Mouse (Mus musculus): Measurements from ENCODE around the gene Sult6b2. TPM values are rescaled to one million over a fixed set of nuclear protein-coding genes. Genes with fewer than 3 reads are reported as not detected.

Sult6b2 gene
- polyA plus RNA-seq, 1 experiment: not detected

DNA sequence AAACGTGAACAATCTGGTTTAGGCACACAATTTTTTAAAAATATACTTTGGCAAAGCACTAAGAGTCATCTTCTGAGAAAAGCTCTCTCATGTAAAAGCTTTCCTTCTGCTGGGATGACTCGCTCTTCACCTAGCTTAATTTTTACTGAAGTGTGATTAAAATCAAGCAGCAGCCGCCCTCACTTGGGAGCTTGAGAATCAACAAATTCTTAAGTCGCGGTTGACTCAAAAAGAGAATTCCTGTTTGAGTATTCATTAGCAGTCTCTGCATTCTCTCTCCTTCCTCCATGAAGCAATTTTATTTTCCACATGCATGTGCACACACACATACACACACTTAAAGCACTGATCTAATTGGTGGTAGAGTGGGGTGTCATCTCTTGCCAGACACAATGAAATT lies 21.1 kb upstream of the Sult6b2 start:
- Histone ChIP-seq H3K27ac (replicated peaks; ENCODE audit: low read depth, low read length) (no peak overlapping the region), H3K4me3 (ENCODE audit: insufficient read depth, low read depth, low read length) (no peak overlapping the region), H3K4me1 (ENCODE audit: control insufficient read depth, insufficient read depth, insufficient read length, low read length) (no peaks in the 10 kb centered on the region)

DNA sequence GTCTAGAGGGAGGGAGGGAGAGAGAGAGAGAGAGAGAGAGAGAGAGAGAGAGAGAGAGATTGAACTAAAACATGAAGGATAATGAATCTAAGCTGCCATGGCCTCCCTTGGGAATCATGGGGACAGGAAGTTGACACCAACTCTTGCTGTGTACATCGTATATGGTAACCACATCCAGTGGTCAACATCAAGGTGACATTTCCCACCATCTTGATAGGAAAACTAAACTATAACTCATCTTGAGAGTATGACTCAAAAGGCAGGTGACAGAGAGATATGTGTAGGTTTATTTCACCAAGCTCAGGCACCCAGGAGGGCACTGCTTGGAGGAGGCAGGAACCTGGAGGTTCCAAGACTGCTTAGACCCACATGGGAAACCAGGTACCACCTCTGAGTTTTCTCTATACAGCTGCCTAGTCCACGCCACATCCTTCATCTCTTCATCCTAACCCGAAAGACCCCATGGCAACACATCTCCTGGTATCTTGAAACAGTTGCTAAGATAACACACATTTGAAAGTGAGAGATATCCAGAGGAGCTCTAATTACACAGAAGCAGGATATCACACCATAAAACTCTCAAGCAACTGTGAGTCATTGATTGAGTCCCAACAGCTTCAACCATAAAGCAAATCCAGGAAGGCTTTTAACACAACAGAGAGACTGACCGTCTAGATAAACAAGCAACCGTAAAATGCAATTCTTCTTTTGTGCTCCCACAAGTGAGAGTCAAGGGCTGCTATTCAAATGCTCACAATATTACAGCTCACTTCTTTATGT lies 18.9 kb upstream of the Sult6b2 start:
- no peaks in the 10 kb centered on the region for H3K4me1 ChIP-seq (ENCODE audit: control insufficient read depth, insufficient read depth, insufficient read length, low read length)
- H3K4me3 ChIP-seq (ENCODE audit: insufficient read depth, low read depth, low read length): no peak overlapping the region
- H3K27ac ChIP-seq (replicated peaks; ENCODE audit: low read depth, low read length): no peak overlapping the region

DNA sequence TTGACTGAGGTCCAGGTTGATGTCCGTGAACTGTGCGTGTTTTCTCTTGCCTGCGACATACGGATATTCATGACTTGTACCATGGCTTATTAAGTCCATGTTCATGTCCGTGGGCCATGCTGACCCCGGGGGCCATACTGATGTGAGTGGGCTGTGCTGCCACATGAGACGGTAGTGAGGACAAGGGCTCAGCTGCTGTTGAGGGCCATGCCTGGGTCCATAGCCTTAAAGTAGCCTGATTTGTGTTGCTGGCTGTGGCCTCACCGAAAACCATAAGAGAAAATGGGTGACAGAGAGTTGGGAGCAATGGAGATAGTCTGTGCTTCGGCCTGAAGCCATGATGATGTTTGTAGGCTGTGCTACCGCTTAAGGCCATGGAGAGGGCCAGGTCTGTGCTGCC lies 14.0 kb upstream of the Sult6b2 start:
- no peak overlapping the region for H3K4me3 ChIP-seq (ENCODE audit: insufficient read depth, low read depth, low read length)
- H3K27ac ChIP-seq (replicated peaks; ENCODE audit: low read depth, low read length): no peak overlapping the region
- no peaks in the 10 kb centered on the region for H3K4me1 ChIP-seq (ENCODE audit: control insufficient read depth, insufficient read depth, insufficient read length, low read length)

DNA sequence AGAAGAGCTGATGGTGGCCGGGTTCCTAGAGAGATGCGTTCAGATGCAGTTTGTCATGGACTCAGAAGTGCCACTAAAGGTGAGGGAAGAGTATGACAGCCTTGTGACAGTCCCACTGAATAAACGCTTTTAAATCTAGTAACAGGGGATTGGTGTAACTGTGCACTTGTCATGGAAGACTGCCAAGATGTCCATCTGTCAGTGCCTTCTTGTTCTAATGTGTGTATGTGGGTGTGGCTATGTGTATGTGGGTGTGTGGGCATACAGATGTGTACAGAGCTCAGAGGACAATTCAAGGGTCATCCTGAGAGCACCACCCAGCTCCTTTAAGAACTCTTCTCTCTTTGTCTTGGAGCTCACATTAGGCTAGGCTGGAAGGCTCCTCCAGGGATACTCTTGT lies 11.2 kb upstream of the Sult6b2 start:
- Histone ChIP-seq H3K4me3 (ENCODE audit: insufficient read depth, low read depth, low read length) (no peak overlapping the region), H3K27ac (replicated peaks; ENCODE audit: low read depth, low read length) (no peak overlapping the region), H3K4me1 (ENCODE audit: control insufficient read depth, insufficient read depth, insufficient read length, low read length) (no peaks in the 10 kb centered on the region)

DNA sequence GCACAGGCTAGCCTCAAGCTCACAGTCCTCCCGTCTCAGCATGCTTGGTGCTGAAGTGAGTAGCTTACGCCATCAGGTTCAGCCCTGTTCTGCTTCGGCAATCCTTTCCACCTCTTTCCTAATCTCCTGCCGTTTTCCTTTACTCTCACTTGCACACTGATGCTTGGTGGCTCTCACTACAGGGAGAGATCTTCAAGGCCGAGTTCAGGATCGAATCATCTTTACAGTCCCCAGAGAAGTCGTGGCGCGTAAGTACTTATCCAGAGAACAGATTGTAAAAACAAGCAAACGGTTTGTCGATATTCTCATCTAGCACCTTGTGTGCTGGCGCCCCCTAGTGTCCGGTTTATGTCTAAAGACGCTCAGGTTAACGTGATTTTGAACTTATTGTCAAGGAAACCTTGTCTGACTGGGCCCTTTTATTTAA lies 10.2 kb upstream of the Sult6b2 start:
- H3K4me1 ChIP-seq (ENCODE audit: control insufficient read depth, insufficient read depth, insufficient read length, low read length): no peaks in the 10 kb centered on the region
- H3K27ac ChIP-seq (replicated peaks; ENCODE audit: low read depth, low read length): no peak overlapping the region
- H3K4me3 ChIP-seq (ENCODE audit: insufficient read depth, low read depth, low read length): peak overlapping the region; percentile 50

DNA sequence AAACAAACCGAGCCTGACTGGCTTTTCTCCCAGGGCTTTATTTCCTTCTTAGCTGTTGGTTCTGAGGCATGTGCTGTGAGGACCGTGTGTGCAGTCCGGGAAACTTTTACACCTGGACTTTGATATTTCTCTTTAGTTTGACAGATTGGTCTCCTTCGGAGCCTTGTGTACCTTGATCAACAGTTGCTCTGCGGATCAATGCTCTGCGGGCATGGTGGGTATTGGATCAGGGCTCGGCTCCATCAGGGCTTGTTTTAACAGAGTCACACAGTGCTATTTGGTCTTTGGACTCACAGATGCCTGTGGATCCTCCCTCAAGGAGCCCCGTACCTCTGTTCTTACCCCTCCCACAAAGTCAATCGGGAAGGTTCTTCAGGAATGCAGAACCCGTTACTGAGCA lies 9.7 kb upstream of the Sult6b2 start:
- no peak overlapping the region for H3K27ac ChIP-seq (replicated peaks; ENCODE audit: low read depth, low read length)
- no peak overlapping the region for H3K4me3 ChIP-seq (ENCODE audit: insufficient read depth, low read depth, low read length)
- H3K4me1 ChIP-seq (ENCODE audit: control insufficient read depth, insufficient read depth, insufficient read length, low read length): no peaks in the 10 kb centered on the region

DNA sequence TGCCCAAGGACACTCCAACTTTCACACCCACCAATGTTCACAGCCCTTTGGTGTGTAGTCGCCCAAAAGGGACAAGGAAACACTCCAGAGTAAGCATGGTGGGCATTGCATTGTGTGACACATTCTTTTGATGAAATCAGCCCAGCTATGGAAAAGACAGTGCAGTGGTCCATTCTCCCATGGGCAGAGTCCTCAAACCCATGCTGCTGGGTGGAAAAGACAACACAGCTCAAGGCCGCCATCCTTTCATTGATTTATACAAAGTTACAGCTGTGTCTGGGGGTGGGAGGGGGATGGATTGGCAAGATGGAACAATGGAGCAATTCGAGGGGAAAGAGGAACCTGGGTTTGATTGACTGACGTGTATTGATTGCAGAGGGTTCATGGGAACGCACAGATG lies 8.7 kb upstream of the Sult6b2 start:
- H3K27ac ChIP-seq (replicated peaks; ENCODE audit: low read depth, low read length): no peak overlapping the region
- H3K4me3 ChIP-seq (ENCODE audit: insufficient read depth, low read depth, low read length): no peak overlapping the region
- H3K4me1 ChIP-seq (ENCODE audit: control insufficient read depth, insufficient read depth, insufficient read length, low read length): no peaks in the 10 kb centered on the region

DNA sequence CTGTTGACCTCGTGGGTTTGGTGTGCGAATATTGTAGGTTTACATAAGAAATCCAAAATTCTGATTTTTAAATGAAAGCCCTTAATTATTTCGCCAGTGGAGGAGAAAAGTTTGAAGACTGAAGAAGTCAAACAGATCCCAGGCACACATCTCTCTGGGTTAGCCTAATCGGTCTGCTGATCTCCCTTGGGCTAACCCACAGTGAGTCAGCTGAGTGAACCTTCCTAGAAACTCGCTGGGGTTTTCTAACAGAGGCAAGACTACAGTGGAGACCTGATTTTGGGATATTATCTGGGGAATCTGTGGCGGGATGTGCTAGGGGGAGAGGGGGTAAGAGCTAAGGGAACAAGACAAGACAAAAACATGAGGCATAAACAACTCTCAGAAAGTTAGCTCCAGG lies 5.9 kb upstream of the Sult6b2 start:
- no peak overlapping the region for H3K27ac ChIP-seq (replicated peaks; ENCODE audit: low read depth, low read length)
- H3K4me3 ChIP-seq (ENCODE audit: insufficient read depth, low read depth, low read length): no peak overlapping the region
- H3K4me1 ChIP-seq (ENCODE audit: control insufficient read depth, insufficient read depth, insufficient read length, low read length): no peaks in the 10 kb centered on the region

DNA sequence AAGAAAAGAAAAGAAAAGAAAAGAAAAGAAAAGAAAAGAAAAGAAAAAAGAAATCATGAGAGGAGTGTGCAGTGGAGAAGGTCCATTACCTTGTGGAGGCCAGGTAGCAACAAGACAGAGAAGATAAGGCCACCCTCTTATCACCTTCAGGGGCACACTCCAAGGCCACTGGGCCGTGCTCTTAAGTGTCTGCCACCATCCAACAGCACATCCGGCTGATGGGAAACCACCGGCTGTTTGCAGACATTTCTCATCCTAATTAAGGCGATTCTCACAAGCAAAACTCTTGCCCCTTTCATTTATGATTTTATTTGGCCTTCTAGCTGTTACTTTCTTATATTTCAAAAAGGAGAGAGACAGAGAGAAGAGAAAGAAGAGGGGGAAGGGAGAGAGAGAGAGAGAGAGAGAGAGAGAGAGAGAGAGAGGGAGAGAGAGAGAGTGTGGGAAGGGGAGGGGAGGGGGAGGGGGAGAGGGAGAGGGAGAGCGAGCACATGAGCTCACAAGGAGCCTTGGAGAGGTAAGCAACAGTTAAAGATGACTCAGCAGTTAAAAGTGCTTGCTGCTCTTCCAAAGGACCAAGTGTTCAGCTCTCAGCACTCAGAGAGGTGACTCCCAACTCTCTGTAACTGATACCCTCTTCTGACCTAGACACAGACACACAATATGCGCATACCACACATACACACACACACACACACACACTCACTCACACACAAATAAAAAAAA lies 5.2 kb upstream of the Sult6b2 start:
- H3K27ac ChIP-seq (replicated peaks; ENCODE audit: low read depth, low read length): no peak overlapping the region
- H3K4me1 ChIP-seq (ENCODE audit: control insufficient read depth, insufficient read depth, insufficient read length, low read length): no peaks in the 10 kb centered on the region
- no peak overlapping the region for H3K4me3 ChIP-seq (ENCODE audit: insufficient read depth, low read depth, low read length)

DNA sequence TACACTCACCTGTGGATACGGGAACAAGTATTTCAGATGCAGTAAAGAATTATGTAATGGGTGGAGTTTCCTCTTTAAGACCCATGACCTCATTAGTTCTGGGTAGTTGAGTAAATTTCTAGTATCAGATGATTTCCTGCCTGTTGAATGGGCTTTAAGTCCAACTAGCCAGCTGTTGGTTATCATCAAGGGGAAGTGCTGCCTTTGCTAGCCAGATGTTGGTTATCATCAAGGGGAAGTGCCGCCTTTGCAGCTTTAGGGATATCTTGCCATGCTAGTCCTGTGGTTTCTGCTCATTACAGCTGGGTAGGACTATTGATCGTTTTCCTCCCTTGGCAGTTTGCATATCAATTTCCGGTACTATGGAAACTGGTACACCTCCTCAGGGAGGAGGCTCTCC lies 2.0 kb upstream of the Sult6b2 start:
- H3K27ac ChIP-seq (replicated peaks; ENCODE audit: low read depth, low read length): no peak overlapping the region
- H3K4me3 ChIP-seq (ENCODE audit: insufficient read depth, low read depth, low read length): no peak overlapping the region
- no peaks in the 10 kb centered on the region for H3K4me1 ChIP-seq (ENCODE audit: control insufficient read depth, insufficient read depth, insufficient read length, low read length)

DNA sequence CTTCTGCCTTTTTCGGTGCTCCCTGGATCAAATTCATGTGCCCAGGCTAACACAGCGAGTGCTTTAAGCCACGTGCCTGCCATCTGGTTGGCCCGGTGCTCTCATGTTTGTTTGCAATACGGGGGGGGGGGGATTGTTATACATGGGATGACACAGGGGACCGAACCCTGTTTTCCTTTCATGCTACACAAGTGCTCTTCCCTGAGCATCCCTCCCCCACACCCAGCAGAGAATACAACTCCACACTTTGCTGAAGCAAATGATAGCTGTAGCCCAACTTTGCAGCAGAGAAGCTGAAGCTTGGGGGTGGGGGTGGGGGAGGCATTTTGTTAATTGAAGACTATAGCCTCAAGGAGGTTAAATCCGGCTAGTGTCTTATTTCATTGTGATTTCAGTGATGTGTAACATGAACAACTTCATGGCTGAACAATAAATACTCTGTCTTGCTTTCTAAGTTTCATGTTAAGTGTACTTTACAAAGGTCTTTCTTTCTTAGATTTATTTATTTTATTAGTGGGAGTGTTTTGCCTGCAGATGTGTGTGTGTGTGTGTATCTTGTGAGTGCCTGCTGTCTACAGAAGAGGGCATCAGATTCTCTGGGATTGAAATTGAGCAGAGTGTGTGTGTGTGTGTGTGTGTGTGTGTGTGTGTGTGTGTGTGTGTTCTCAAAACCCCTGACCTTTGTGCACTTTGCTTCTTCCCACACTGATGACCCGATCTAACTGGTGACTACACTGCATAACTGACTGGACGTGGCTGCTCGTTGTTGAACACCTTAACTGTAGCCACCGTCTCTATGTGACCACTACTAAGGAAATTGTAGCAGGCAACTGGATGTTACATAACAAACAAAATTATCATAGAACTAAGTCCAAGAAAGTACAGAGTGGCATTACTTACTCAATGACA lies 1.4 kb downstream of the Sult6b2 start:
- H3K4me1 ChIP-seq (ENCODE audit: control insufficient read depth, insufficient read depth, insufficient read length, low read length): no peaks in the 10 kb centered on the region
- H3K27ac ChIP-seq (replicated peaks; ENCODE audit: low read depth, low read length): no peak overlapping the region
- H3K4me3 ChIP-seq (ENCODE audit: insufficient read depth, low read depth, low read length): no peak overlapping the region

DNA sequence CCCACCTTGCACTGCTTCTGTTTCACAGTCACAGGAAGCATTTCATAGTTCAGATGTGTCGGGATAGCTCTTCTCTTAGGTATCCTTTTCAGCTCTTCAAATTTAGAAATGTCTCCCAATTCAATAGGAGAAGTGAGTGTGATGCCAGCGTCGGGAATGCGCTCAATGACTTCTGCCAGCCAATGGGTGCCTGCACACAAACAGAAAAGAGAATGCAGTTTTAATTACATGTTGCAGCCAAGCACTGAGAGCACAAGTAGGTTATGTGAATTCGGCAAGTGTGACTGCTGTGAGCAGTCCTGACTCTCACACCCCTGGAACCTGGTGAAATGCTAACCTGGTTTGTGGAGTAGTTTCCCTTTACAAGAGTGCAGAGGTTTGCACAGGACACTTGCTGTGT lies 2.6 kb downstream of the Sult6b2 start:
- H3K27ac ChIP-seq (replicated peaks; ENCODE audit: low read depth, low read length): no peak overlapping the region
- no peak overlapping the region for H3K4me3 ChIP-seq (ENCODE audit: insufficient read depth, low read depth, low read length)
- H3K4me1 ChIP-seq (ENCODE audit: control insufficient read depth, insufficient read depth, insufficient read length, low read length): no peaks in the 10 kb centered on the region

DNA sequence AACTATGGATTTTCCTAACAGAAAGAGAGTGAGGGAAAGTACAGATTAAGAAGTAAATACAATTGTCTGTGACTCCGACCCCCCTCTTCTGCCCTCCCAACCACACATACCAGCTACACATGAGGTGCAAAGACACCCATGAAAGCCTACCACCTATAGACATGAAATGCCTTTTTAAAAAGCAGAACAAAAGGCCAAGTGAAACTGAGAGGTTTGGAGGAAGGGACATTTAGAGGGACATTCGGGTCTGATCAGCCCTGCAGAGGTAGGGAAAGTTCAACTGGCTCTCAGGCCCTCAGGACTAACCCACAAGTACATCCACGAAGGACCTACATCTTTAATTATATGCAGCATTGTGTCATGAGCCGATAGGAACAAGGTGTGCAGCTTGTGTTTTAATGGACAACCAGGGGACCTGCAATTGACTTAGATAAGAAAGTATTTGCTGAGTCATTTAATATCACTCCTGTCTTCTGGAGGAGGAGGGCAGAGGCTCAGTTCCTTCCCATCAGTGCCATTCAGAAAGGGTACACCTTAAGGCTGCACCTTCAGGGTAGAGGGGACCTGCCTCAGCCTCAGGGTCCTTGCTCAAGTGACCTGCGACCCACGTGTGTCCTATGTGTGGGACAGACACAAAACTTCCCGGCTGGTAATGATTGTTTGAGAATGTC lies 4.5 kb downstream of the Sult6b2 start:
- H3K4me3 ChIP-seq (ENCODE audit: insufficient read depth, low read depth, low read length): no peak overlapping the region
- no peaks in the 10 kb centered on the region for H3K4me1 ChIP-seq (ENCODE audit: control insufficient read depth, insufficient read depth, insufficient read length, low read length)
- no peak overlapping the region for H3K27ac ChIP-seq (replicated peaks; ENCODE audit: low read depth, low read length)

DNA sequence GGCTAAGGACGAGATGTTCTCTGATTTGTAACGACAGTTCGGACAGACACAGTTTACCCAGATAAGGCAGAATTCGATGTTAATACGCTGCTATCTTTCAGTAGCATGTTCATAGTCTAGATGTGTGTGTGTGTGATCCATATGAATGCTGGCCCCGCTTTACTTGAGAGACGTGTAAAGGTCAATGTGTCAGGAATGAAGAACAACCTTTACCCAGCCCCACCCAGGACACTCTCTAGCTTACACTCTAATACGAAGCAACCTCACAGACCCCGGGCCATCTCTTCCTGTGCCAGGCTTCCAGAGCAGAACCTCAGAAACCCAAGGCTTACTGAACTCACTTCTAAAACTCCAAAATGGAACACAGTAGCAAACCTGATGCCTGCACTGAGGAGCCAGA lies 5.5 kb downstream of the Sult6b2 start:
- Histone ChIP-seq H3K4me3 (ENCODE audit: insufficient read depth, low read depth, low read length) (no peak overlapping the region), H3K4me1 (ENCODE audit: control insufficient read depth, insufficient read depth, insufficient read length, low read length) (no peaks in the 10 kb centered on the region), H3K27ac (replicated peaks; ENCODE audit: low read depth, low read length) (no peak overlapping the region)

DNA sequence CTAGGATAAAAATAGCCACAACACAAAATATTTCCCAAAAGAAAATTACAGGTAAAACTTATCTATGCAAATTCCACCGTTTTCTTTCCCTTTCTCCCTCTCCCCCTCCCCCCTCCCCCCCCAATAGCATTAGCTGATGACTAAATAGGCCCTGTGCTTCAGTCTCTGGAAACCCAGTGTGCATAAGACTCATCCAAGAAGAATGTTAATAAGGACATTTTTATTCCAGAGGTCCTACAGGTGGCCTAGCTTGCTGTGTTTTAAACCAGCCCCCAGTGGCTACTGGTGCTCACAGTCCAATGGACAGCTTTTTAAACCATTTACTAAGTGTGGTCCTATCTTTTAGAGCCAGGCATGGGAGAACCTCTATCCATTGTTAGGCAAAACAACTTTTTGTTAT lies 6.3 kb downstream of the Sult6b2 start:
- no peak overlapping the region for H3K27ac ChIP-seq (replicated peaks; ENCODE audit: low read depth, low read length)
- H3K4me1 ChIP-seq (ENCODE audit: control insufficient read depth, insufficient read depth, insufficient read length, low read length): no peaks in the 10 kb centered on the region
- H3K4me3 ChIP-seq (ENCODE audit: insufficient read depth, low read depth, low read length): no peak overlapping the region
